Mouse (Mus musculus) fibroblast of lung, adult 2 months (primary cell): ENCODE measurements at regions not wholly inside any gene's neighbourhood (a gene's known extent, or its start where the extent isn't known, plus 50 kb on each side); places are given as distances from the start of the nearest gene placed in this dataset.

Source experiments
- DNase-seq: peaks from one replicate; pipeline ENCODE4 v3.0.0-alpha.2; 2011; ENCODE audit warnings: low read depth

GRCm38 (mm10) chr3:56793054-56793453 is 508.7 kb downstream of the Tm4sf1 start:
- no peak for DNase-seq

- DNase-seq: peak; percentile 5
Observed at GRCm38 (mm10) chr3:56789155-56789554, 512.6 kb downstream of the Tm4sf1 start.

GRCm38 (mm10) chr3:56773920-56774319 is 527.9 kb downstream of the Tm4sf1 start:
- no peak for DNase-seq

GRCm38 (mm10) chr3:56770225-56770624 is 531.6 kb downstream of the Tm4sf1 start:
- DNase-seq: no peak

GRCm38 (mm10) chr3:56767133-56767532 is 534.7 kb downstream of the Tm4sf1 start:
- DNase-seq: no peak

- DNase-seq: no peak
Observed at GRCm38 (mm10) chr3:56764336-56764735, 537.5 kb downstream of the Tm4sf1 start.

GRCm38 (mm10) chr3:56763896-56764295 is 537.9 kb downstream of the Tm4sf1 start:
- DNase-seq: no peak

- DNase-seq: peak; percentile 54
Observed at GRCm38 (mm10) chr3:56753654-56754053, 548.1 kb downstream of the Tm4sf1 start.

GRCm38 (mm10) chr3:56751926-56752325 is 549.9 kb downstream of the Tm4sf1 start:
- DNase-seq: no peak

- DNase-seq: no peak
Observed at GRCm38 (mm10) chr3:56740902-56741301, 557.4 kb upstream of the Nbea start.

GRCm38 (mm10) chr3:56739451-56739850 is 556.0 kb upstream of the Nbea start:
- no peak for DNase-seq

GRCm38 (mm10) chr3:56730849-56731248 is 547.3 kb upstream of the Nbea start:
- DNase-seq: no peak

GRCm38 (mm10) chr3:56724991-56725390 is 541.5 kb upstream of the Nbea start:
- no peak for DNase-seq

GRCm38 (mm10) chr3:56708260-56708659 is 524.8 kb upstream of the Nbea start:
- no peak for DNase-seq

- no peak for DNase-seq
Observed at GRCm38 (mm10) chr3:56707312-56707711, 523.8 kb upstream of the Nbea start.

GRCm38 (mm10) chr3:56706038-56706437 is 522.5 kb upstream of the Nbea start:
- DNase-seq: peak; percentile 23

GRCm38 (mm10) chr3:56698941-56699340 is 515.4 kb upstream of the Nbea start:
- no peak for DNase-seq

- no peak for DNase-seq
Observed at GRCm38 (mm10) chr3:56698248-56698647, 514.7 kb upstream of the Nbea start.

- DNase-seq: no peak
Observed at GRCm38 (mm10) chr3:56681031-56681430, 497.5 kb upstream of the Nbea start.

GRCm38 (mm10) chr3:56668829-56669228 is 485.3 kb upstream of the Nbea start:
- no peak for DNase-seq

- DNase-seq: no peak
Observed at GRCm38 (mm10) chr3:56660594-56660993, 477.1 kb upstream of the Nbea start.

- DNase-seq: peak; percentile 49
Observed at GRCm38 (mm10) chr3:56647313-56647712, 463.8 kb upstream of the Nbea start.
